ENCODE assay signal across 11 mouse cellular contexts in the genomic region with DNA sequence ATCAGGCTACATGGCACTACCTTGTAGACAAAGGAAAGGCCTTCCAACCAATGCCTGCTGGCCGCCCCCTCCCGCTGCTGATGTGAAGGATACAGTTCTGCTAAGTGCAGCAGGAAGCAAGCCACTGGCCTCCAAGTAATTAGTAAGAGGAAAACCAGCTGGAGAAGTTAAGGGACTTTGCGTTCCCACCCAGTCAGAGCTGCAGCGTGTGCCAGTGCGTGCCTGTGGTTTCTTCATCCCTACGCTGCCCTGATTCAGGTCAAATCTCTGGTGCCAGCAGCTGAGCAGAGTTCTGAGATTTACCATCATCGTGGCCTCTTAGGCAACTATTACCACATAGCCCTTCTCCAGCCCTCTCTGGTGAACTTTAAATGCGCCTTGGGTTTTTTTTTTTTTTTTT. TPM values are rescaled to one million over a fixed set of nuclear protein-coding genes. Genes with fewer than 3 reads are reported as not detected.
DNase-seq lines count a peak whose midpoint lies in the region; ATAC-seq and TF ChIP-seq lines count a peak whose summit lies in the region.
"Had no signal": no experiment of that assay in that cellular context is flagged by ENCODE, and none has a peak within 500 bp of the region (broad histone marks: within the 10 kb centered on the region; RNA-seq: fewer than 3 reads in every experiment).

No protein-coding gene starts in this region.

- H3K4me2 ChIP-seq in limb, embryonic 14.5 days (replicated peaks; ENCODE audit: low read depth, low read length, severe bottlenecking), result no peak overlapping the region
- H3K4me2 ChIP-seq: midbrain, embryonic 11.5 days had no signal

- no peak overlapping the region for H3K9ac ChIP-seq in limb, embryonic 14.5 days (ENCODE audit: low read depth, low read length, severe bottlenecking)

- no peak for ATAC-seq in limb, embryonic 14.5 days (ENCODE audit: low FRiP score, low read depth)

- WGBS in limb, embryonic 14.5 days, result 56% methylated on average over 8 of the region's 8 CpGs

- H3K4me1 ChIP-seq in limb, embryonic 14.5 days (ENCODE audit: control insufficient read depth, insufficient read depth, low read length), result peaks cover 8% of the 10 kb centered on the region

- H3K27ac ChIP-seq in limb, embryonic 14.5 days (replicated peaks; ENCODE audit: low read depth, low read length), result no peak overlapping the region

- DNase-seq in adrenal gland, adult 2 months, result peak; percentile 42
- no peak for DNase-seq in adrenal gland, postnatal 25 days
- peak; percentile 84 for DNase-seq in 3134 (ENCODE audit: extremely low read depth, insufficient read length, low spot score)
- DNase-seq in heart, adult 8-10 months (ENCODE audit: low spot score), result peak; percentile 46
- peak; percentile 31 for DNase-seq in limb, embryonic 14.5 days (ENCODE audit: low spot score)
- no peak for DNase-seq in cerebellum, postnatal 36 days
- DNase-seq in cerebellum, adult 11-12 months, result no peak
- DNase-seq in left cerebral cortex, postnatal 36 days (ENCODE audit: low spot score in 2 of 2), result no peak
- DNase-seq: cerebellum, adult 9-10 months had no signal

- H3K9me3 ChIP-seq in limb, embryonic 14.5 days (ENCODE audit: control insufficient read depth, low read length), result no peaks in the 10 kb centered on the region

- no peak for TF ChIP-seq POLR2A in limb, embryonic 14.5 days (IDR thresholded peaks at IDR 0.05; ENCODE audit: borderline replicate concordance, extremely low read depth, insufficient read depth, insufficient read length)

- no peaks in the 10 kb centered on the region for H3K27me3 ChIP-seq in limb, embryonic 14.5 days (ENCODE audit: control insufficient read depth, insufficient read depth, low read length)

- H3K4me3 ChIP-seq in limb, embryonic 14.5 days (replicated peaks; ENCODE audit: low read length), result no peak overlapping the region

- no peaks in the 10 kb centered on the region for H3K36me3 ChIP-seq in limb, embryonic 14.5 days (ENCODE audit: control insufficient read depth, insufficient read depth, low read length)

- intact Hi-C loops in left cerebral cortex, postnatal 36 days (cut with DNase I), result no loop called here

RNA-seq across cellular contexts. Expression of gene Sphk1, which starts 12.2 kb away (rescaled TPM):
- total RNA-seq in adrenal gland, adult 2 months (2021), result 1 to 10 TPM; 2.4 to 2.6 TPM
- polyA plus RNA-seq in adrenal gland, adult 2 months (2012; rRNA removed), result 3.7 and 4.1 TPM in 2 replicates
- total RNA-seq in adrenal gland, postnatal 25 days (2021), result 0.57 and 1.5 TPM in 2 replicates
- 1 to 10 TPM in 1 of 4 experiments, under 1 TPM in 3; 0.57 to 1.3 (median 0.98) TPM for total RNA-seq in heart, adult 8-10 months (2022)
- 3.8 and 4.7 TPM in 2 replicates for polyA plus RNA-seq in limb, embryonic 14.5 days (2012; rRNA removed)
- polyA plus RNA-seq in limb, embryonic 14.5 days (2014; fragmentation: Nextera tagmentation; extraction: Ambion mirVana), result 3.2 and 3.4 TPM in 2 replicates
- 1 to 10 TPM; 4.0 to 7.0 TPM for total RNA-seq in left cerebral cortex, postnatal 36 days (2021)

RNA-seq across cellular contexts. Expression of gene Prpsap1, which starts 24.5 kb away (rescaled TPM):
- 10 to 100 TPM; 76.0 to 85.0 TPM for total RNA-seq in adrenal gland, adult 2 months (2021)
- polyA plus RNA-seq in adrenal gland, adult 2 months (2012; rRNA removed), result 223 and 257 TPM in 2 replicates
- 112 TPM in 2 replicates for total RNA-seq in adrenal gland, postnatal 25 days (2021)
- total RNA-seq in heart, adult 8-10 months (2022), result 10 to 100 TPM; 24.5 to 29.9 (median 26.0) TPM
- 134 and 144 TPM in 2 replicates for polyA plus RNA-seq in limb, embryonic 14.5 days (2012; rRNA removed)
- polyA plus RNA-seq in limb, embryonic 14.5 days (2014; fragmentation: Nextera tagmentation; extraction: Ambion mirVana), result 148 and 157 TPM in 2 replicates
- 10 to 100 TPM; 68.5 to 91.5 TPM for total RNA-seq in left cerebral cortex, postnatal 36 days (2021)

RNA-seq across cellular contexts. Expression of gene Qrich2, which starts 52.4 kb away (rescaled TPM):
- total RNA-seq in adrenal gland, adult 2 months (2021), result not detected
- polyA plus RNA-seq in adrenal gland, adult 2 months (2012; rRNA removed), result 0.06 TPM in 1 of 2 replicates, not detected in the other
- not detected in 2 replicates for total RNA-seq in adrenal gland, postnatal 25 days (2021)
- under 1 TPM in 1 of 4 experiments, not detected in 3; 0.03 TPM for total RNA-seq in heart, adult 8-10 months (2022)
- polyA plus RNA-seq in limb, embryonic 14.5 days (2012; rRNA removed), result 0.09 and 0.33 TPM in 2 replicates
- polyA plus RNA-seq in limb, embryonic 14.5 days (2014; fragmentation: Nextera tagmentation; extraction: Ambion mirVana), result 0.17 and 0.36 TPM in 2 replicates
- total RNA-seq in left cerebral cortex, postnatal 36 days (2021), result not detected
- total RNA-seq: left cerebral cortex, postnatal 14 days had no signal

Comparison
In these comparisons a context has a peak if more than half of its experiments do, and no peak if none do; other contexts are left out.
1. DNase-seq: peak in adrenal gland, adult 2 months (single experiment), 3134 (single experiment), heart, adult 8-10 months (single experiment) and limb, embryonic 14.5 days (single experiment); none in adrenal gland, postnatal 25 days (single experiment), cerebellum, postnatal 36 days (0 of 2), cerebellum, adult 11-12 months (single experiment) and left cerebral cortex, postnatal 36 days (0 of 2).